Comparison of ENCODE assay signal across 18 mouse cellular contexts in genomic region chr14:75063936-75064335, GRCm38 (mm10).
DNase-seq lines count a peak whose midpoint lies in the region; ATAC-seq lines count a peak whose summit lies in the region.
"Had no signal": no experiment of that assay in that cellular context is flagged by ENCODE, and none has a peak within 500 bp of the region (broad histone marks: within the 10 kb centered on the region; RNA-seq: fewer than 3 reads in every experiment).

No protein-coding gene starts in this region.

- ATAC-seq in frontal cortex, adult (ENCODE audit: low TSS enrichment) = peak; percentile 88
- ATAC-seq: activated CD4-positive, CD25-positive, alpha-beta regulatory T cell, adult 4 months; CD4-positive, CD25-positive, alpha-beta regulatory T cell, adult 4 months; forebrain, embryonic 14.5 days; forebrain, embryonic 16.5 days; Patski had no signal

- no peak for DNase-seq in frontal cortex, postnatal 25 days (ENCODE audit: low spot score in 2 of 2)
- peak; percentile 6 for DNase-seq in right cerebral cortex, adult 18-20 months
- DNase-seq in right cerebral cortex, postnatal 25 days = no peak
- peak; percentile 39 for DNase-seq in brain, adult 2 months (ENCODE audit: low read depth, low spot score)
- DNase-seq: adrenal gland, adult 8-10 months; adrenal gland, postnatal 36 days; cerebellum, adult 11 months; cerebellum, adult 18-20 months; cerebellum, adult 8-10 months; cerebellum, postnatal 14 days; cerebellum, postnatal 36 days; embryo, embryonic 11 days had no signal

Comparison
In these comparisons a context has a peak if more than half of its experiments do, and no peak if none do; other contexts are left out.
1. DNase-seq: peak in right cerebral cortex, adult 18-20 months (single experiment) and brain, adult 2 months (single experiment); none in frontal cortex, postnatal 25 days (0 of 2) and right cerebral cortex, postnatal 25 days (single experiment).